Mouse (Mus musculus): ENCODE results near the gene Ppm1e. TPM values are rescaled to one million over a fixed set of nuclear protein-coding genes. Genes with fewer than 3 reads are reported as not detected.

Gene Ppm1e
- polyA plus RNA-seq, 1 experiment from 2014 or later = 2.1 TPM

GRCm38 (mm10) chr11:87212313-87212712, 146.5 kb downstream of the Ppm1e start:
- no peak overlapping the region for H3K27ac ChIP-seq
- H3K4me2 ChIP-seq (replicated peaks) = no peak overlapping the region
- no peak overlapping the region for H3K9ac ChIP-seq
- no peak for ATAC-seq (ENCODE audit: low FRiP score, low read depth)
- peaks cover 6% of the 10 kb centered on the region for H3K36me3 ChIP-seq
- 80% methylated on average over 5 of the region's 5 CpGs for WGBS
- H3K4me3 ChIP-seq = no peak overlapping the region
- no peaks in the 10 kb centered on the region for H3K9me3 ChIP-seq
- no peaks in the 10 kb centered on the region for H3K27me3 ChIP-seq
- no peaks in the 10 kb centered on the region for H3K4me1 ChIP-seq

Other genes with a start within 250 kb of the Ppm1e start
- 86.2 and 86.3 TPM in 2 replicates for gene Ska2, start 249.8 kb downstream of the Ppm1e start, polyA plus RNA-seq (2015; fragmentation: Nextera tagmentation; extraction: Ambion mirVana)
- gene Trim37, start 231.9 kb downstream of the Ppm1e start, polyA plus RNA-seq (2015; fragmentation: Nextera tagmentation; extraction: Ambion mirVana) = 21.3 and 25.0 TPM in 2 replicates
- 10.0 and 10.2 TPM in 2 replicates for gene Rad51c, start 45.9 kb upstream of the Ppm1e start, polyA plus RNA-seq (2015; fragmentation: Nextera tagmentation; extraction: Ambion mirVana)
- 0.93 and 1.3 TPM in 2 replicates for gene Tex14, start 46.0 kb upstream of the Ppm1e start, polyA plus RNA-seq (2015; fragmentation: Nextera tagmentation; extraction: Ambion mirVana)
- gene Gm11492, start 207.6 kb upstream of the Ppm1e start, polyA plus RNA-seq (2015; fragmentation: Nextera tagmentation; extraction: Ambion mirVana) = not detected in 2 replicates
- 21.2 and 23.3 TPM in 2 replicates for gene Sept4, start 209.9 kb upstream of the Ppm1e start, polyA plus RNA-seq (2015; fragmentation: Nextera tagmentation; extraction: Ambion mirVana)
- gene Mtmr4, start 233.1 kb upstream of the Ppm1e start, polyA plus RNA-seq (2015; fragmentation: Nextera tagmentation; extraction: Ambion mirVana) = 31.1 and 38.9 TPM in 2 replicates

Data from limb, embryonic 13.5 days (tissue).